Mouse (Mus musculus) c-Kit-positive CD71-negative TER-119-negative erythroid progenitor cells, embryonic 14.5 days (primary cell): ENCODE results near the gene Gm42742.

Experiments
- DNase-seq: peaks from one replicate; pipeline ENCODE4 v3.0.0-alpha.2; 2013; ENCODE audit warnings: low read depth

The Gm42742 gene

GRCm38 (mm10) chr7:127020901-127021562 is at the start of gene Gm42742, which contains the start of gene Prrt2:
TSS of gene Gm42742 (minus strand) at chr7:127021097.
TSS of gene Prrt2 (minus strand) at chr7:127021211.
- DNase-seq = no peak

DNA sequence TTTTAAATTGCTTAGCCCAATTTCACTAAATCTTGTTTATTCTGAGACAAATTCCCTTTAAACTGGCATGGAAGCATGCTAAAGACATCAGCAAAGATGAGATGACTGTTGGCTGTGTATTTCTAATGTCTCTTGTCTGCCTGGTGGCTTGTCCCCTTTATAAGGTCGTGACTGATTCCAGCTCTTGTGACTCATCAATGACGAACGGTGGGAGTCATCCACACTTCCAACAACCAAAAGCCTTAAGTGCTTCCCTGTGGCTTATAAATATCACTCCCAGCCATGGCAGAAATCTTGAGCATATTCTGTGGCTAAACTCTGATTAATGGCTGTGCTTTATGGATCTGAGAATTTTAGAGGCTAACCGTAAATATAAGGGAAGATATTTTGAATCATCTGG is 45.4 kb upstream of the Gm42742 start:
- no peak for DNase-seq

DNA sequence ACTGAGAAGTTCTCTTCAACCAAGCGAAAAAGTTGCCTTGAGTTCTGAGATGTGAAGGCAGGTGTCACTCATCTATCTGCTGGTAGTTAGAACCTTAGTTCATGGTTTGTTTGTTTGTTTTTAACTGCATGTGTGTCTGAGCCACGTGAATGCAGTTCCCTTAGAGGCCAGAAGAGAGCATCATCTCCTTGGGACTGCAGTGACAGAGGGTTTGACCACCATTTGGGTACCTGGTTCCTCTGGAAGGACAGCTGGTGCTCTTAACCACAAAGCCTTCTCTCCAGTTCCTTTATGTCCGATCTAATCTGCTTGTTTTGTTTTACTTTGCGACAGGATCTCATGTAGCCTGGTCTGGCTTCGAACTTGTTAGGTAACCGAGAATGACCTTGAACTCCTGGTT is 44.6 kb upstream of the Gm42742 start:
- no peak for DNase-seq

- DNase-seq = no peak
Measured at GRCm38 (mm10) chr7:127055026-127055585, 34.2 kb upstream of the Gm42742 start.

DNA sequence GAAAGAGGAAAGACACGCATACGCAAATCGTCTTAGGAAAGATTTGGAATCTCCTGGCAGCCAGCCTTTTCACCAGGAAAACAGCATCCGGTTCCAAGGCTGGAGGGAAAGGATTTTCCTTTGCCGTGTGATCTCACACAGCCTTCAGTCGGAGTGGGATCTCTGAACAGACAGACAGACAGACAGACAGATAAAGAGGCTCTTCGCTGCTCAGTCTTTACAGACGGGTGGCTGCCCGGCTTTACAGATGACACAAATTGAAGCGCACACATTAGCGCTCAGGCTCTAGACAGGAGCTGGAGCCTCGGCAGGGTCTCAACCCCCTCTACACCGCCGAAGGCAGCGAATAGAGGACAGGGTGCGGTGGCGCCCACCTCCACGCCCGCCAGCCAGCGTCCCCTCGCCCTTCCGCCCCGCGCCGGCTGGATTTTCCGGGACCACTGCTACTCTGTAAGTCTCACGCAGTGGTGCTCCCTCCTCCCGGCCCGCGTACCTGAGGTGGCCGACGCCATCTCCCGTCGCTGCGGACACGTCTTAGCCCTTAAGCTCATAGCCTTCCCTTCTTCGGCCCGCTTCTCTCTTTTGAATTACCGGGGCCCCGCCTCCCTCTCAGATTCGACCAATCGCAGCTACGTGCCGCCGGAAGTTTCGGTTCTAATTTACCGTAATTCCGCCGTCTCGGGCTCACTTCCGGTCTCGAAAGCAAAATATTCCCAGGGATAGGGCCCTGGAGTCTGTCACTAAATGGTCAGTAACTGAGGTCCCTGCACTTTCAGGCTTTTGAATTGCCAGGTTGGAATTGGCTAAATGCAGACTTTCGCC is 21.2 kb upstream of the Gm42742 start, which contains the start of gene Kif22:
Gene Kif22 (minus strand): TSS at position 621 of the 822 bp plus-strand sequence.
- DNase-seq = peak; percentile 82

DNA sequence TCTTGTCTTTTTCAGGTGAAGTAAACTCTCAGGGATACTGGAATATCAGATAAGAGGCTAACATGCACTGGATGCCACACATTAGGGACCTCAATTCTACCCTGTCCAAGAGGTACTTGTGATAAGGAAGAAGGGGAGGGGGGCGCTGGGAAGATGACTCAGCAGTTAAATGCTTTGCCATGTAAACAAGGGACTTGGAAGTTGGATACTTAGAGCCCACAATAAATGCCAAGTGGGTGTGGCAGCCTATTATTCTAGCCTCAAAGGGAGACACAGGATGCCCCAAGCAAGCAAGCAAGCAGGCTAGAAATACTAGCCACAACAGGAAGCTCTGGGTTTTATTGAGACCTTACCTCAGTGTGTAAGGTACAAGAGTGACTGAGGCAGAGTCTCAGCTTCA is 10.3 kb upstream of the Gm42742 start:
- DNase-seq = no peak

DNA sequence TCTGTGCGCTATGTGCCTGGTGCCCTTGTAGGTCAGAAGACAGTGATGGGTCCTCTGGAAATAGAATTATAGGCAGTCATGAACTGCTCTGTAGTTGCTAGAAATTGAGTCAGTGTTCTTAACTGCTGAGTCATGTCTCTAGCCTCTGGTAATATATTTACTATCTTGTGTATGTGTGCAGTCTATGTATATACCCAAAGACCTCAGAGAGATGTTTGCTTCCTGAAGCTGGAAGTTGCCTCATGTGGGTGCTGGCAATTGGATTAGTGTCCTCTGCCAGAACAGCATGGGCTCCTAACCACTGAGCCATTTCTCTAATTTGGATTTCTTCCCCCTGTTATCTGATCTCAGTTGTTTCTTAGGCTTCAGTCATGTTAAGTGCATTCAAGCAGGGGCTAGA is 9.3 kb upstream of the Gm42742 start:
- DNase-seq = no peak

- no peak for DNase-seq
Measured at GRCm38 (mm10) chr7:127027885-127028284, 7.0 kb upstream of the Gm42742 start.

- peak; percentile 99 for DNase-seq
Measured at GRCm38 (mm10) chr7:127026984-127027726, 6.3 kb upstream of the Gm42742 start, which contains the start of gene Maz. TSS of gene Maz (minus strand) at chr7:127027037.

GRCm38 (mm10) chr7:127026616-127026983 is 5.7 kb upstream of the Gm42742 start:
- no peak for DNase-seq

DNA sequence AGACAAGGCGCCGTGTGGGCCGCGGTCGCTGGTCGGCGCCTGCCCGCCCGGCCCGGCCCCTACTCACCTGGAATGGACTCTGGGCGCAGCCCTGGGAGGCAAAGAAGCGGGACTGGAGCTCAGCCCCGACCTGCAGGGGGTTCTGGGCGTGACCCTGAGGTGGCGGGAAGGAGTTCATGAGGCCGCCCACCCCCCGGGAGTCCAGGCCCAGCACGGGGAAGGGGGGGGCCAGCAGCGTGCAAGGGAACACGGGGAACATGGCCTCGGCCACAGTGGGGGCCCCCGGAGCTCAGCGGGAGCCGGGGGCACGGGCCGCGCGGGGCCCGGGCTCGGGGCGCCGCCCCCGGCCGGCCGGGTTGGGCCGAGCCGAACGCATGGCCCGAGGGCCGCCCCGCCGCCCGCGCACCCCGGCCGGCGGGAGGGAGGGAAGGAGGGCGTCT is 5.3 kb upstream of the Gm42742 start:
- DNase-seq = no peak

DNA sequence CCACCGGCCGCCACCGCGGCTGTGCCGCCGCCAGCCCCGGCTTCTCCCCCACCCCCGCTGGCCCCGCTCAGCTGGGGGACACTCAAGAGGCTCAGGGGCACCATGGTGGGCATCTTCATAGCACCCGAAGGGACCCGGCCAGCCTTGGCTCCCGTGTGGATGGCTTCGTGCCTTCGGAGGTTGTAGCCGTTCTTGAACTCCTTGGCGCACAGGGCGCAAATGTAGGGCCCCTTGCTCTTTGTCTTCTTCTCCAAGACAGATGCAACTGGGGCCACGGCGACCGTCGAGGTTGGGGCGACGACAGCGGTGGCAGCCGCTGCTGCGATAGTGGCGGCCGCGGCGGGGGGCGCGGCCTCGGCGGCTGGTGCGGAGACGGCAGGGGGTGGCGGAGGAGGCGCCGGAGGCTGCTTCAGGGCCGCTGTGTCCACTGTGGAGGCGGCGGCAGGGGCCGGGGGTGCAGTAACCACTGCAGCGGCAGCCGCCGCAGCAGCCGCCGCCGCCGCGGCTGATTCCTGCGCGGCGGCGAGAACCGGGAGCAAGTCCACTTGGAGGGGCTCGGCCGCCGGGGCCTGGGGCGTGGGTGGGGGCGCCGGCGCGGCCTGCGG is 4.8 kb upstream of the Gm42742 start:
- DNase-seq = no peak

GRCm38 (mm10) chr7:127024755-127025555 is 4.1 kb upstream of the Gm42742 start:
- peak; percentile 58 for DNase-seq

DNA sequence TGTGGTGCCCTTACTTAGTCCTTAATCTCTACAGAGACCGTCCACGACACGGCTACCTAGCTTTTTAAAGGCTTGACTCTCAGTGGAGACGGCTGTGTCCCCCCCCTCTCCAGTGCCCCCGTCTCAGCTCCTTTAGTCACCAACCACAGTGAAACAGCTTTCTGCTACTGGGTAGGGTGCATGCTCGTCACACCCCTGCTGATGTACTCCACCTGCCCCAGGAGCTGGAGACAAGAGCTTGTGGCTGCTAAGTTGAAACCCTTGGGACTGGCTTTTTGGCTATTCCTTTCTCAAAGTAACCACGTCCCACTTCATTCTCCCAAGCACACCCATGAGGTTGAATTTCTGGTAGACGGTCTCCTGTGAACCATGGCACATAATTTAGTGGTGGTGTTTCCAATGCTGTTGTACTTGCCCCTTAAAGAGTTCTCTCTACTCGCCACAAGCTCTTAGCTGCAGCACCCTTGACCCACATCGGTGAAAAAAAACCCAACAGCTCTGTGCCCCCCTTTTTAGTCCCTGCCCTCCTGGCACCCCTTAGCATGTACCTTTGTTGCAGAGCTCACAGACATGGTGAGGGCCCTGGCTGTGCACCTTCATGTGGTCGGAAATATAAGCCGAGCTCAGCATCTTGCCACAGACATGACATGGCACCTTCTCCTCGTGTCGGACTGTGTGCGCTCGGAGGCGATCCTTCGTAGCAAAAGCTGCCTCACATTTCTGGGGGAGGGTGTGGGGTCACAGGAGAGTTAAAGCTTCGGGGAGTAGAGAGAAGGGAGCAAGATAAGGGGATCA is 3.2 kb upstream of the Gm42742 start:
- no peak for DNase-seq

GRCm38 (mm10) chr7:127023272-127023691 is 2.4 kb upstream of the Gm42742 start:
- DNase-seq = no peak

- no peak for DNase-seq
Measured at GRCm38 (mm10) chr7:127022528-127023271, 1.8 kb upstream of the Gm42742 start.

GRCm38 (mm10) chr7:127021563-127022527 is 948 bp upstream of the Gm42742 start:
- no peak for DNase-seq

- DNase-seq = no peak
Measured at GRCm38 (mm10) chr7:127020491-127020890, 406 bp downstream of the Gm42742 start.
